Mouse (Mus musculus) adrenal gland, postnatal 0 days (tissue): ENCODE results near the gene Ptrh2. TPM values are rescaled to one million over a fixed set of nuclear protein-coding genes. Genes with fewer than 3 reads are reported as not detected.

Experiments
- polyA plus RNA-seq: library from polyadenylated mRNA; unstranded; fragments of >200 nt; fragmentation: Nextera tagmentation; extraction: Ambion mirVana; gene quantifications from 2 replicates; pipeline ENCODE4 v1.2.1, GENCODE M21; 2015

Ptrh2 gene
- 28.6 and 32.1 TPM in 2 replicates for polyA plus RNA-seq

DNA sequence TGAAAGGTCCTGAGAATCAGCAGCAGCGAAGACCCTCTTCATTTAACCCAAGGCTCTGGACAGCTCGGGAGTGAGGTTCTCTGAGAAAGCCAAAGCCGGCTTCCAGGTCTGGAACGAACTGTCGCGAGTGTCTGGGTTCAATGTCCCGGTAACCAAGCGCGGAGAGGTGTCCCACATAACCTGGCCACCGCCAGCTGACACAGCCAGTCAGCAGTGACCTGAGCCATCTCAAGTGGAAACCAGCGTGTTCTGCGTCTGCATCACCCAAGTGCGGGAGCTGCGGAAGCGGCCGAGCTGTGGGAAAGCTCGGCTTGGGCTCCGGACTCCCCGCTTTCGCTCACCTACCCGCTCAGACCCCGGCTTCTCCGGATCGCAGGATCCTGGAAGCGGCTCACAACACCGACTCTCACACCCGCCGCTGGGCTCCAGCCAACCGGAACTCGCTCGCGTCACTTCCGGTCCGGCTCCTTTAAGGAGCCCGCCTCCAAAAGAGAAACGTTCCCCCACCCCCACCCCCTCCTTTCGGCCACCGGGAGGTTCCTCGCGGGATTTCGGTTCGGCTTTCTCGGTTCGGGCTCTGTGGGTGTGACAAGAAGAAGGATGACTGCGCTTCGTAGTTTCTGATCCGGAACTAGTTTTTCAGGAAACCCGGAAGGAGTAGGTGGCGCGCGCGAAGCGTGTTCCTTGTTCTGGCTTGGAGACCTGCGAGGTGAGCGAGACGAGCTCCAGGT is at the start of gene Ptrh2, which contains the start of gene Vmp1:
TSS of gene Ptrh2 (plus strand) at position 591 of the 731 bp plus-strand sequence.
TSS of gene Vmp1 (minus strand) at position 442 of the 731 bp plus-strand sequence.

Other genes with a start within 250 kb of the Ptrh2 start
- 57.8 and 60.3 TPM in 2 replicates for gene Rnft1, start 199.3 kb upstream of the Ptrh2 start, polyA plus RNA-seq
- 42.4 and 53.7 TPM in 2 replicates for gene Rps6kb1, start 139.2 kb upstream of the Ptrh2 start, polyA plus RNA-seq
- gene Tubd1, start 139.0 kb upstream of the Ptrh2 start, polyA plus RNA-seq: 9.2 and 12.0 TPM in 2 replicates
- 126 and 176 TPM in 2 replicates for gene Vmp1, start 149 bp upstream of the Ptrh2 start, polyA plus RNA-seq
- 56.0 and 70.8 TPM in 2 replicates for gene Cltc, start 73.6 kb downstream of the Ptrh2 start, polyA plus RNA-seq
- gene Dhx40, start 123.8 kb downstream of the Ptrh2 start, polyA plus RNA-seq: 19.6 and 25.1 TPM in 2 replicates